Mouse (Mus musculus) 3134 (cell line): ENCODE measurements around the gene Acap1.
A peak's percentile ranks its signal among the peaks of the same experiment; 100 is the strongest.

Experiments
- DNase-seq: peaks from one replicate; pipeline ENCODE4 v3.0.0-alpha.2; 2011; ENCODE audit warnings: low spot score; ENCODE audit not compliant: insufficient read length; ENCODE audit errors: extremely low read depth

Gene Acap1

DNA sequence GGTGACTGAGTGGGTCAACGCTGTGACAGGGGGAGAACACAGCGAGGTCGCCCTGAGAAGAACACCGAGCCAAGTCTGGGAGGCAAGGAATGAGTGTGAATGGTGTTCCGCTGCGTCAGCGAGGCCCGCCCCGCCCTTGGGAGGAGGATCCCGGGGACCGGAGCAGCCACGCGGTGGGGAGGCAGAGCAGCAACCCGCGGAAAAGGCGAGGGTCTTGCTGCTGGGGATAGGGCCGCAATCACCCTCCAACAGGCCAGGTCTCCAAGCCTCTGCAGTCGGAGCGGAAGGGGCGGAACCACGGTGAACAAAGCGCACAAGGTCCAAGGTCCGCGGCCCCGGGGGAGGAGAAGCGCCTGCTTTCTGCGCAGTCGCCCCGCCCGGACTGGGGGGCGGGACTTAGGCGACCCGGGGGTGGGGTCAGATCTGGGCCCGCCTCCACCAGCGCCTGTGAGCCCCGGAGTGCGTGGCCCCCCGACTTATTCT lies 49.1 kb downstream of the Acap1 start, which contains the start of gene Plscr3:
Gene Plscr3 (plus strand): TSS at position 179 of the 483 bp plus-strand sequence.
- peak; percentile 92 for DNase-seq

DNA sequence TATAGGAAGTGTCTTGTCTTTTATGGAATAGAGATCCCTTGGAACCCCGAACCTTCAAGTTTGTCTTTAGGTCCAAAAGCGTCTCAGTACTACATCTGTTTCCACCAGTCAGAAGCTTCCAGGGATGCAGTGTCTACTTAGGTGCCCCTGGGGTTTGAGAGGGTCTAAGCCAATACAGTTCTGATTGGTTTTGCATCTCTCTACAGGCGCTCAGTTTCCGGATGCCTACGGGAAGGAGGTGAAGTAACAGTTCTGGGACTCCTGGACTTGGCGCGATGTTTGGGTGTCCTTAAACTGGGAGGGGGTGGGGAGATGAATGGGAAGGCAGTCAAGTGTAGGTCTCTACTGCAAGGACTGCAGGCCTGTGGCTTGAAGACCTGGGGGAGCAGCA lies 56.6 kb downstream of the Acap1 start:
- DNase-seq, result no peak

GRCm38 (mm10) chr11:69837952-69838713 lies 57.2 kb downstream of the Acap1 start, which contains the start of gene Tmem256:
TSS of gene Tmem256 (plus strand) at chr11:69838514.
- DNase-seq, result peak; percentile 96

DNA sequence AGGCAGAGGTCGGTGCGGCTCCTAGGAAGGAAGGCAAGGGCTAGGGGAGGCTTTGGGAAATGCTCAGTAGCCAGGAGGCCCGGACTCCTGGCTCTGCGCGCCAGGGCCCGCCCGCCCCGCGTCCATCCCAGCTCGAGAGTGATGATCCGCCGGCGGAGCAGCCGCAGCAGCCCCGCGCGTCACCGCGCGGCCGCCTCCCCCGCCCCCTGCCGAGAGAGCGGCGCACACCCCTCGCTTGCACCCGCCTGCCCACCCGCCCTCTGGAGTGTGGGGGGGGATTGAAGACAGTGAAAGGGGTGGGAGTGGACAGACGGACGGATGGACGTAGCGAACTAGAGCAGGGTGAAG lies 57.8 kb downstream of the Acap1 start, which contains the start of gene Nlgn2:
Gene Nlgn2 (minus strand): TSS at position 181 of the 348 bp plus-strand sequence.
- DNase-seq, result no peak

- no peak for DNase-seq
These were observed 58.4 kb downstream of the Acap1 start for GRCm38 (mm10) chr11:69836703-69837576.

DNA sequence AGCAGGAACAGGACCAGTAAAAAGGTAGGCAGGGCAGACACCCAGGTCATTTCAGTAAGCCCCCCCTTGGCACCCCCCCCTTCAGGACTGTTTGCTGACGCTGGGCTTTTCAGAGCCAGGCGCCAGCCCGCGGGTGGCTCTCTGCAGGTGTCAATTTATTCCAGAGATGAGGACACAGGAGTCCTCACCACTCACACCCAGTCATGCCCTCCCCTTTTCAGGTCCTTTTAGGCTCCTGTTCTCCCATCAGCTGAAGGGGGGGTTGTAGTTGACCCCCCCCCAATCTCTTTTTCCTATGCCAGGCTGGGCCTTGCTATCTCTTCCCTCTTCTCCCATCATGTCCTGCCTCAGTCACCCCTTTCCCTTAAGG lies 59.4 kb downstream of the Acap1 start:
- DNase-seq, result no peak

- no peak for DNase-seq
These were observed 59.9 kb downstream of the Acap1 start for GRCm38 (mm10) chr11:69835326-69835965.

DNA sequence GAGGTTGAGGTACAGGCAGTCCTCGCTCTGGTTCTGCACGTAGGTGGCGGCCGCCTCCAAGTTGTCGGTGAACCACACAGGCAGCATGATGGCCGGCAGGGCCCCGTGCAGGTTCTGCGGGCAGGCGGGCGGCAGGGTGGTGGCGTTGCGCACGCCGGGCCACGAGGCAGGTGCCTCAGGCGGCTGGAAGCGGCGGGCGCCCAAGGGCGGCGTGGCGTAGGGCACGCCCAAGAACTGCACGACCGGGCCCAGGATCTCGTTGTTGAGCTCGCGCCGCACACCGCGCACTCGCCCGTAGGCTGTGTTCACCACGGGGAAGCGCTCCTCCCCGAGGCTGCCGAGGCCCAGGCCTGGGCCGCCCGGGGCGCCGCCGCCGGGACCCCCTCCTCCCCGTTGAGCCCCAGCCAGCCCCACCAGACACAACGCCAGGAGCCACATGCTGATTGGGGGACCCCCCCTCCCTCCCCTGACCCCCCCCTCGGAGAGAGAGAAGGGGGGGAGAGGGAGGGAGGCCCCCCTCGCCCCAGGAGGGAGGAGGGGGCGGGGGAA lies 61.3 kb downstream of the Acap1 start:
- no peak for DNase-seq

- no peak for DNase-seq
These were observed 61.8 kb downstream of the Acap1 start for GRCm38 (mm10) chr11:69833554-69833953.
